Mouse (Mus musculus) lung, postnatal 0 days (tissue): ENCODE measurements around the gene Fbxo6. TPM values are rescaled to one million over a fixed set of nuclear protein-coding genes. Genes with fewer than 3 reads are reported as not detected.

Experiments
- ATAC-seq: fragments of 200-750 bp; cut with Nextera tagmentation; 2 replicates; pipeline ENCODE4 v1.8.0; 2017; ENCODE audit warnings: moderate library complexity
- DNase-seq: peaks from one replicate; pipeline ENCODE4 v3.0.0-alpha.2; 2016; ENCODE audit warnings: low spot score
- H3K27ac ChIP-seq: fragments of 300-500 bp; sonication (generic); 2 replicates; pipeline ENCODE4 v1.5.1; 2014; ENCODE audit warnings: antibody characterized with exemption, mild to moderate bottlenecking, low read length, mixed read lengths
- H3K27me3 ChIP-seq: fragments of 300-500 bp; sonication (generic); replicated peaks from 2 replicates; pipeline ENCODE4 v1.6.1; 2014; ENCODE audit warnings: low read length, mixed read lengths; ENCODE audit not compliant: insufficient read depth
- H3K36me3 ChIP-seq: fragments of 300-500 bp; sonication (generic); 2 replicates; pipeline ENCODE4 v1.6.1; 2014; ENCODE audit warnings: low read length, mixed read lengths; ENCODE audit not compliant: insufficient read depth
- H3K4me1 ChIP-seq: fragments of 300-500 bp; sonication (generic); 2 replicates; pipeline ENCODE4 v1.6.1; 2014; ENCODE audit warnings: antibody characterized with exemption, low read depth, low read length, mixed read lengths; ENCODE audit not compliant: insufficient read depth
- H3K4me2 ChIP-seq: fragments of 300-500 bp; sonication (generic); replicated peaks from 2 replicates; pipeline ENCODE4 v1.6.1; 2014; ENCODE audit warnings: low read depth, mild to moderate bottlenecking, low read length, moderate library complexity, mixed read lengths
- H3K4me3 ChIP-seq: fragments of 300-500 bp; sonication (generic); 2 replicates; pipeline ENCODE4 v1.5.1; 2014; ENCODE audit warnings: low read depth, low read length
- H3K9ac ChIP-seq: fragments of 300-500 bp; sonication (generic); replicated peaks from 2 replicates; pipeline ENCODE4 v1.6.1; 2014; ENCODE audit warnings: low read depth, mild to moderate bottlenecking
- H3K9me3 ChIP-seq: fragments of 300-500 bp; sonication (generic); 2 replicates; pipeline ENCODE4 v1.6.1; 2016; ENCODE audit warnings: low read length, mixed read lengths
- CTCF ChIP-seq: IDR thresholded peaks from 2 replicates; pipeline ENCODE4 v1.5.1; 2016; ENCODE audit warnings: antibody characterized with exemption, mild to moderate bottlenecking
- EP300 ChIP-seq: IDR thresholded peaks from 2 replicates; pipeline ENCODE4 v1.6.1; 2016; ENCODE audit warnings: antibody characterized with exemption, mild to moderate bottlenecking, control low read depth
- WGBS: fragments of 180-500 bp; shearing (Covaris S2); extraction: QIAGEN DNeasy Blood & Tissue Kit; methylation state at CpG from one replicate; pipeline ENCODE4 v1.1.7; 2014; 5-methylcytosine and 5-hydroxymethylcytosine counted together
- polyA plus RNA-seq: library from polyadenylated mRNA; unstranded; fragments of >200 nt; fragmentation: Nextera tagmentation; extraction: Ambion mirVana; gene quantifications from 2 replicates; pipeline ENCODE4 v1.2.1, GENCODE M21; 2015

Gene Fbxo6
- polyA plus RNA-seq, 1 experiment from 2014 or later = 58.5 TPM

GRCm38 (mm10) chr4:148154982-148155381 lies 3.0 kb upstream of the Fbxo6 start:
- DNase-seq = peak; percentile 37
- no peak for ATAC-seq
- Histone ChIP-seq H3K27ac (no peak overlapping the region), H3K36me3 (no peaks in the 10 kb centered on the region), H3K27me3 (no peaks in the 10 kb centered on the region), H3K9ac (no peak overlapping the region), H3K9me3 (no peaks in the 10 kb centered on the region), H3K4me3 (no peak overlapping the region), H3K4me1 (peaks cover 6% of the 10 kb centered on the region; the same call in 1 of the 2 replicates), H3K4me2 (no peak overlapping the region)
- TF ChIP-seq EP300 (no peak), CTCF (peak; percentile 70)
- WGBS = 47% methylated on average over 3 of the region's 3 CpGs

GRCm38 (mm10) chr4:148154006-148154405 lies 2.1 kb upstream of the Fbxo6 start:
- no peak overlapping the region for H3K9ac ChIP-seq
- no peak overlapping the region for H3K4me2 ChIP-seq
- no peaks in the 10 kb centered on the region for H3K9me3 ChIP-seq
- WGBS = 83% methylated on average over 4 of the region's 4 CpGs
- TF ChIP-seq EP300 = no peak
- TF ChIP-seq CTCF = no peak
- H3K4me3 ChIP-seq = no peak overlapping the region
- no peaks in the 10 kb centered on the region for H3K27me3 ChIP-seq
- H3K27ac ChIP-seq = no peak overlapping the region
- DNase-seq = no peak
- ATAC-seq = no peak
- H3K36me3 ChIP-seq = no peaks in the 10 kb centered on the region
- H3K4me1 ChIP-seq = peaks cover 1% of the 10 kb centered on the region; the same call in 1 of the 2 replicates

- no peak for TF ChIP-seq CTCF
- TF ChIP-seq EP300 = no peak
- no peaks in the 10 kb centered on the region for H3K9me3 ChIP-seq
- DNase-seq = no peak
- ATAC-seq = no peak
- 84% methylated on average over 5 of the region's 5 CpGs for WGBS
- H3K4me1 ChIP-seq = no peaks in the 10 kb centered on the region
- no peak overlapping the region for H3K9ac ChIP-seq
- no peaks in the 10 kb centered on the region for H3K27me3 ChIP-seq
- H3K27ac ChIP-seq = no peak overlapping the region
- no peaks in the 10 kb centered on the region for H3K36me3 ChIP-seq
- H3K4me2 ChIP-seq = no peak overlapping the region
- H3K4me3 ChIP-seq = no peak overlapping the region
Measured at GRCm38 (mm10) chr4:148152547-148152946, 607 bp upstream of the Fbxo6 start.

- Histone ChIP-seq H3K9me3 (no peaks in the 10 kb centered on the region), H3K4me2 (peak overlapping the region; percentile 85), H3K36me3 (peaks cover 4% of the 10 kb centered on the region; the same call in 1 of the 2 replicates), H3K27ac (peak overlapping the region; percentile 94), H3K27me3 (no peaks in the 10 kb centered on the region), H3K4me1 (no peaks in the 10 kb centered on the region), H3K9ac (peak overlapping the region; percentile 76; the same call in 1 of the 2 replicates), H3K4me3 (peak overlapping the region; percentile 70)
- 16% methylated on average over 3 of the region's 3 CpGs for WGBS
- DNase-seq = peak; percentile 76
- no peak for ATAC-seq
- TF ChIP-seq EP300 = no peak
- no peak for TF ChIP-seq CTCF
Measured at GRCm38 (mm10) chr4:148150953-148151266, 1.0 kb downstream of the Fbxo6 start.

GRCm38 (mm10) chr4:148150242-148150641 lies 1.7 kb downstream of the Fbxo6 start:
- Histone ChIP-seq H3K9ac (no peak overlapping the region), H3K36me3 (peaks cover 4% of the 10 kb centered on the region; the same call in 1 of the 2 replicates), H3K9me3 (no peaks in the 10 kb centered on the region), H3K27me3 (no peaks in the 10 kb centered on the region), H3K4me2 (no peak overlapping the region), H3K4me3 (no peak overlapping the region), H3K27ac (0 out of 2 replicates have a peak overlapping the region, but pooled peaks have one; percentile 6), H3K4me1 (no peaks in the 10 kb centered on the region)
- no peak for DNase-seq
- no peak for ATAC-seq
- 72% methylated on average over 7 of the region's 7 CpGs for WGBS
- TF ChIP-seq EP300 (no peak), CTCF (no peak)

GRCm38 (mm10) chr4:148149540-148149939 lies 2.4 kb downstream of the Fbxo6 start:
- H3K9ac ChIP-seq = no peak overlapping the region
- H3K4me2 ChIP-seq = no peak overlapping the region
- no peaks in the 10 kb centered on the region for H3K4me1 ChIP-seq
- H3K27ac ChIP-seq = peak overlapping the region; percentile 38; the same call in 1 of the 2 replicates
- no peaks in the 10 kb centered on the region for H3K9me3 ChIP-seq
- H3K36me3 ChIP-seq = peaks cover 4% of the 10 kb centered on the region; the same call in 1 of the 2 replicates
- WGBS = 55% methylated on average over 12 of the region's 12 CpGs
- ATAC-seq = no peak
- no peak for DNase-seq
- no peak overlapping the region for H3K4me3 ChIP-seq
- TF ChIP-seq CTCF (no peak), EP300 (no peak)
- H3K27me3 ChIP-seq = no peaks in the 10 kb centered on the region

- TF ChIP-seq CTCF (no peak), EP300 (no peak)
- no peak overlapping the region for H3K4me3 ChIP-seq
- WGBS = 84% methylated on average over 2 of the region's 2 CpGs
Measured at GRCm38 (mm10) chr4:148147714-148148113, 4.2 kb downstream of the Fbxo6 start.

More at GRCm38 (mm10) chr4:148147714-148148113, 4.2 kb downstream of the Fbxo6 start:
- Histone ChIP-seq H3K9me3 (no peaks in the 10 kb centered on the region), H3K27ac (no peak overlapping the region), H3K36me3 (peaks cover 4% of the 10 kb centered on the region; the same call in 1 of the 2 replicates), H3K27me3 (no peaks in the 10 kb centered on the region), H3K4me1 (no peaks in the 10 kb centered on the region), H3K9ac (no peak overlapping the region), H3K4me2 (no peak overlapping the region)
- ATAC-seq = no peak
- no peak for DNase-seq
